Mouse (Mus musculus) erythroblast, embryonic 14.5 days (primary cell): ENCODE results near the gene Sae1.

Experiments
- GATA1 ChIP-seq: IDR thresholded peaks from 2 replicates; pipeline ENCODE4 v1.6.1; 2012; ENCODE audit warnings: low read length, inconsistent platforms, mixed read lengths
- TAL1 ChIP-seq: IDR thresholded peaks from 3 replicates; pipeline ENCODE4 v1.6.1; 2012; ENCODE audit warnings: low read length, inconsistent platforms, mixed read lengths

DNA sequence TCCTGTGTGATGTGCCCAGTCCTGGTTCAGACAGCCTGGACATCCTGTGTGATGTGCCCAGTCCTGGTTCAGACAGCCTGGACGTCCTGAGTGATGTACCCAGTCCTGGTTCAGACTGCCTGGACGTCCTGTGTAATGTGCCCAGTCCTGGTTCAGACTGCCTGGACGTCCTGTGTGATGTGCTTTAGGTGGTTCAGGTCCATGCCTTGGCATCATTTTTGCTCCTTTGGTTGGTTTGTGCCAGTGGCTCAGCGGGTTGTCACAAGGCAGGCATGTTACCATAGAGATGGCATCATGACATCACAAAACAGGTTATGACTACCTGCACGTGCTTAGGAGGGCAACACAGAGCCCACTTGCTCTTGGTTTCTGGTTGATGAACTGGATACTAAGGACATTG lies 23.5 kb upstream of the Sae1 start:
- no peak for TF ChIP-seq GATA1
- no peak for TF ChIP-seq TAL1
